Mouse (Mus musculus) lung, adult 2 months (tissue): ENCODE measurements at regions not wholly inside any gene's neighbourhood (a gene's known extent, or its start where the extent isn't known, plus 50 kb on each side); places are given as distances from the start of the nearest gene placed in this dataset.
A peak's percentile ranks its signal among the peaks of the same experiment; 100 is the strongest.

Experiments used
- DNase-seq: peaks from one replicate; pipeline ENCODE4 v3.0.0; 2022
- H3K4me1 ChIP-seq: fragments of 200-500 bp; 2 replicates; pipeline ENCODE4 v1.6.1; 2011; ENCODE audit warnings: low read length; ENCODE audit not compliant: control insufficient read depth, insufficient read depth
- H3K4me3 ChIP-seq: fragments of 200-500 bp; replicated peaks from 2 replicates; pipeline ENCODE3; 2011; ENCODE audit warnings: low read depth, mild to moderate bottlenecking, control low read depth, low read length; ENCODE audit errors: extremely low read depth
- CTCF ChIP-seq: fragments of 200-500 bp; IDR thresholded peaks from 2 replicates; pipeline ENCODE4 v1.5.1; 2011; ENCODE audit warnings: mild to moderate bottlenecking, low read length, control low read depth; ENCODE audit not compliant: insufficient read depth
- POLR2A ChIP-seq: fragments of 200-500 bp; IDR thresholded peaks from 2 replicates; pipeline ENCODE4 v1.6.1; 2011; ENCODE audit warnings: low read depth, mild to moderate bottlenecking, control low read depth, low read length, borderline replicate concordance; ENCODE audit errors: extremely low read depth
- WGBS: fragments of 180-500 bp; shearing (Covaris S2); methylation state at CpG from one replicate; pipeline ENCODE4 v1.1.7; 2018; 5-methylcytosine and 5-hydroxymethylcytosine counted together

DNA sequence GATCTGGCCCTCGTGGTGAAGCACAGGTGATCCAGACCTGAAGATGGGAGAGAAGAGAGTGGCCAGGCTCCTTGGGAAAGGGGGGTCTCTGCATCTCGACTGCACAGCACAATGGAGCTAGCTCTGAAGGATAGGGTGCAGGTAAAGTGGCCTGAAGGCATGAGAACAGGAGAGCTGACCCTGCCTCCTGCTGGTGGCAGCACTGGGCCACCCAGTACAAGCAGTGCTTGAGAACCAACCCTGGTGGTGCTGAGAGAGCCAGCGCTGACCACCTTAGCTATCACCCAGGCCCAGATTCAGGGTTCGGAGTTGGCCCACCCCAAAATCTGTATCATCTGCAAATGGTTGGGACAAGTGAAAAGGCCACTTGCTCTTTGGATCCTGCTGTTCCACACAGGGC lies 66.2 kb downstream of the A730009L09Rik start:
- no peak for DNase-seq
- TF ChIP-seq POLR2A (no peak), CTCF (no peak)
- Histone ChIP-seq H3K4me1 (no peaks in the 10 kb centered on the region), H3K4me3 (no peak overlapping the region)
- 74% methylated on average over 4 of the region's 4 CpGs for WGBS

DNA sequence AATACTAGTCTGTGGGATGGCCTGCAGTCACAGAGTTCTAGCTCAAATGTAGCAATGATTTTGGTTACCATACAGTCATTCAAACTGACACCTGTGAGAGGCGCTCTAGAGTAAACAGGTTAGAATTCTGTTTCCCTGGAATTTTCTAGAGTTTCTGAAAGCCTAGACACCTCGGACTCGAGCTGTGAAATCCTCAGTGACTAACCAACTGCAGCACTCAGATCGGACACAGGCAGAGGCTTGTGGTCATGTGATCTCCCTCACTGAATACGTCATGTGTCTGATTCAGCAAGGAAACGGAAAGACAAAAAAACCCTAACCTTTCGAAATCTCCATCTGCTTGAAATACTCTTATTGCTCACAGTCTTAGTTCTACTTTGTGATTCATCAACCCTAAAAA lies 68.4 kb downstream of the A730009L09Rik start:
- peak overlapping the region; percentile 63 for H3K4me3 ChIP-seq
- DNase-seq: no peak
- 65% methylated on average over 7 of the region's 7 CpGs for WGBS
- H3K4me1 ChIP-seq: no peaks in the 10 kb centered on the region
- TF ChIP-seq POLR2A (no peak), CTCF (no peak)

DNA sequence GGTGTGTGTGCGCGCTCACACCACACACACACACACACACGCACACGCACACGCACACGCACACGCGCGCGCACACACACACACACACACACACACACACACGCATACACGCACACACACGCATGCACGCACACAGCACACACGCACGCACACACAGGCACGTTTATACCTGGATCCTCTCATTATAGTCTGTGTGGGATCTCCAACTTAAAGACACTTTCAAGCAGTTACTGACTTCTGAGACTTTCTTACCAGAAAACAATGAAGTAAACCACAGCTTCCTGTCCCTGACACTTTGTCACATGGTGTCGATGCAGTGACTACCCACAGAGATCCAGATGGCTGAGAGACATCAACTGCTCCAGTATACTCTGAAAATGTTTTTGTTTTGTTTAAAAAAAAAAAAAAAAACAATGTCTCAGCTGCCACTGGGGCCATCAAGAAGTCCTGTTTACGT lies 68.9 kb downstream of the A730009L09Rik start:
- DNase-seq: no peak
- 78% methylated on average over 19 of the region's 19 CpGs for WGBS
- H3K4me3 ChIP-seq: peak overlapping the region; percentile 63

DNA sequence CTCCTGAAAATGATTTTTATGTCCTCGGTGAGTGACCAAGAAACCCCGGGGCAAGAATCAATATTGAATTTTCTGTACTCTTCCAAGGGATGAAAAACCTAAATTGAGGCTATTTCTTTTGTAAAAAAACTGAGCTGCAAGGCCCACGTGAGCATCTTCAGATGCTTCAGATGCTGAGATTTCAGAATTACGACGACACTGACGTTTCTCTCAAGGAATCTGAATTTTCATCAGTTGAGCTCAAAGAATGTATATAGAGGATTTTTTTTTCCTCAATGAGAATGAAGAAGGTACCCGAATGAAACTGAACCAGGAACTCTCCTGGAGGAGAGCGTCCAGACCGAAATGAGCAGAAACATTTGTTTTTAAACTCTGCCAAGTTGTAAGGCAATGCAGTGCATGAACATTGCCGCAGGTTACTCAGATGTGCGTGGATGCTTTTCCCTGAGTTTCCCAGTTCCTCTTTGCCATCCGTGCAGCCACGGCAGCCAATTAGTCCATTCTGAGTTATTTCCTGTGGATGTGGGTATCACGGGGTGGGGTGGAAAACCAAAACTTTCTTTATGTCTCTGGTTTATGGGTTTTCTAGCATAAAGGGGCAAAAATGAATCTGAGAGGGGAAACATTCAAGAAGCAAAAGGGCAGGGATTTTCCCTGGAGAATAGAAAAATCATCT lies 69.9 kb downstream of the A730009L09Rik start:
- TF ChIP-seq CTCF (no peak), POLR2A (no peak)
- WGBS: 74% methylated on average over 14 of the region's 14 CpGs
- DNase-seq: no peak
- Histone ChIP-seq H3K4me1 (no peaks in the 10 kb centered on the region), H3K4me3 (no peak overlapping the region)

More for the DNA sequence above, 68.9 kb downstream of the A730009L09Rik start:
- H3K4me1 ChIP-seq: no peaks in the 10 kb centered on the region
- TF ChIP-seq CTCF: no peak
- TF ChIP-seq POLR2A: no peak

DNA sequence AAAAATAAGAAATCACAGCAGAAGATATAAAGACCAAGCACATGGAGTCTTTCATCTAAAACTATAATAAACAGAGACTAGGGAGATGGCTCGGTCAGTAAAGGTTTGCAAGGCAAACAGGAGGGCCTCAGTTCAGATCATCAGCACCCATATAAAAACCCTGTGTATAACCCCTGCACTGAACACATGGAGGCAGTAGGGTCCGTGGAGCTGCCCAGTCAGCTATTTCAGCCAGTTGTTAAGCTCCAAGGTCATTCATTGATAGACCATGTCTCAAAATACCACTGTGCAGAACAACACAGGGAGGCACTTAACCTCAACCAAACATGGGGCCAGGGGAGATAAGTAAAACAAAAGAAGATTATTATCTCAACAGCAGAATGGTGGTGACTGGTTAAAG lies 78.1 kb downstream of the A730009L09Rik start:
- WGBS: 49% methylated on average over 2 of the region's 2 CpGs
- TF ChIP-seq POLR2A (no peak), CTCF (no peak)
- Histone ChIP-seq H3K4me1 (no peaks in the 10 kb centered on the region), H3K4me3 (no peak overlapping the region)
- DNase-seq: no peak

DNA sequence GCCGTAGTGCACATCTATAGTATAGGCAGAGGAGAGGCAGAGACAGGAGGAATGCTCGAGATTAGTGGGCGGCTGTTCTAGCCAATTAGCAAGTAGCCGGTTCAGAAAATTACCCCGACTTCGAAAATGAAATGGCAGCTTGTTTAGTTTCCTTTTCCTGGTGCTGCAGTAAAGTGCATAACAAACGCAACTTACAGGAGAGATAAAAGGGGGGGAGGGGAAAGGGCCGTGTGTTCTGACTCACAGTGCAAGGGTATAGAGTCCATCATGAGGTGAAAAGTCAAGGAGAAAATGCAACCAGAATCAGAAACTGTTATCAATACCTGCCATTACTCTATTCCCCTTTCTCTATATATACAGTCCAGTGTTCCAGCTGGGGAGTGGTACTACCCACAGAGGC lies 88.0 kb downstream of the A730009L09Rik start:
- no peak for TF ChIP-seq POLR2A
- TF ChIP-seq CTCF: no peak
- H3K4me1 ChIP-seq: no peaks in the 10 kb centered on the region
- no peak for DNase-seq
- no peak overlapping the region for H3K4me3 ChIP-seq
- WGBS: 67% methylated on average over 8 of the region's 8 CpGs

DNA sequence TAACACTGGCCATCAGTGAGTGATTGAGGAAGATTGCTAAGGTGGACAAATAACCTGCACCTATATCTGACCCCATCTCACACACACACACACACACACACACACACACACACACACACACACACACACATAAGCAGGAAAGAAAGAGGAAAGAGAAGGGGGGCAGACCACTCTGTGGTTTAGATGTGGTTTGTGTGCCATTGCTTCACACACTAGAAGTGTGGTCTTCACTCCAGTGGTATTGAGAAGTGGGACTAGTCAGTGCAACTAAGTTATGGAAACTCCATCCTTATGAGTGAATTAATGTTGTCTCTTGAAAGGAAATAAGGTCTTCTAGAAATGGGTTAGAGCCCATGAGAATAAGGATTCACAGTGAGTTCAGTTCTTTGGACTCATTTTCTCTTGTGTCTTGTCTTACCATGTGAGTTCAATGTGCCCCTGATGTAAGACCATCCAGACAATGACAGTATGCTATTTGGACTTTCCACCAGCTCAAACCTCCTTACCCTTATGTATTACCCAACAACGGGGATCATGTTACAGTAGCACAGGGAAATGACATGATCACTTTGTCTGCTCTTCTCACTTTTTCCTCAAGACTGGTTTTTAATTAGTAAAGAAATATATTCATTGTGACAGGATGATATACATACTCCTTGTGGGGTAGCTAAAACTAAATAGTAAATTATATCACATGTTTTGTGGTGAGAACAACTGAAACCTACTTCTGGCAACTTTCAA lies 88.7 kb downstream of the A730009L09Rik start:
- no peak overlapping the region for H3K4me3 ChIP-seq
- TF ChIP-seq POLR2A: no peak
- no peak for TF ChIP-seq CTCF
- WGBS: 94% methylated on average over 1 of the region's 1 CpGs
- DNase-seq: no peak
- no peaks in the 10 kb centered on the region for H3K4me1 ChIP-seq

DNA sequence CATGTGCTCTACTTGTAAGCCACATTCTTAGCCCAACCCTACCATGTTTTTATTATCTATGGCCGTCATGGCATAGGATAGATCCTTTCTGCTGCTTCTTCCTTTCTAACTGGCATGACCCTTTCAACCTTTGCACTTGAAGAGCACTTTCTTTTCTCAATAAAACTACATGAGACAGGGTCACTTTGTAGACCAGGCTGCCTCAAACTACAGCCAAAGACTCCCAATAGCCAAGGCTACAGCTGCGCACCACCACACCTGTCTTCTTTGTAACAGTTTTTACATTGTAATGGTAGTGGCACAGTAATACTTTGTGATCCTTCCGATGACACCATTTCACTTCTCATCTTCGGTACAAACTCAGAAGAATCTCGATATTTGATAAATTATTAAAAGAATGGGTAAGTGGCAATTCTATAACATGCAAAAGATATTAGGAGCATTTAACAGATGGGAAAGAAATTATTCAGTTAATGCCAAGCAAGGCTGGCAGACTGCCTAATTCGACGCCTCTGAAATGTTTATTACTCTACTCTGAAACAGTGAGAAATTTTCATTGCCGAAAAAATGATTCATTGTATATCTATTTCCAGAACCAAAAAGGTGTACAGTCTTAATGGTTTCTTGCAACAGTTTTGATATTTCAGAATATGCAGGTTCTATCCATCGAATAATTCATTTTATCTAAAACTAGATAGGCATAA lies 89.5 kb downstream of the A730009L09Rik start:
- no peak for DNase-seq
- 88% methylated on average over 9 of the region's 9 CpGs for WGBS
- TF ChIP-seq CTCF: no peak
- no peak for TF ChIP-seq POLR2A

DNA sequence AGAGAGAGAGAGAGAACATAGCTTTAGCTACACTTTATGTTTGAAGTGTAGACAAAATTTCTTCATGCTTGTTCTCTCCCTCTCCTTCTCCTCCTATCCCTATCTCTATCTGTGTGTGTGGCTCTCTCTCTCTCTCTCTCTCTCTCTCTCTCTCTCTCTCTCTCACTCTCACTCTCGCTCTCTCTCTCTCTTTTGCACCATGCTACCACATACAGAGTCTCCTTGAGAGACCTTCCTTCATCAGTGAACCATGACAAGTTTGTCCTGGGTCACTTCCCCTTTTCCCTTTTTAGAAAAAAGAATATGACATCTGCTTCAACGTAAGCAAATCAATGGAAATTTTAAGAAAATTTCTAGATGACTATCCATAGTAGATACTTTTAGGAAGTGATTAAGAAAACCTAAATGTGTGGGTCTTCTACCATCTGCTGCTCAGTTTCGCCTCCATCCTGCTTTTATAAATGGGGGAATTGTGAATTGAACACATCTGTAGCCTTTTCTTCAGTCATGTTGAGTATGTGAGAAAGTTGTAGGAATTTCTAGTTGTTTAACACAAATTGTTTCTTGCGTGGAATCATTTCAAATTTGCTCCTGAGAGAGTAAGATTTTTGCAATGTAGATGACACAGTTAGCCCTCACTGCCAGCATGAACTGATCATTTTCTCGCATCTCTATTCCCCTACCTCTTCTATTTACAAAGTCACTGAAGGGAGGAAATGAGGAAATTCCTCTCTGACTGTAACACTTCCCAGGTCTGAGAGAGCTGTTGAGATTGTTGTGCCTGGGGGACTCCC lies 91.3 kb downstream of the A730009L09Rik start:
- Histone ChIP-seq H3K4me1 (no peaks in the 10 kb centered on the region), H3K4me3 (no peak overlapping the region)
- no peak for DNase-seq
- no peak for TF ChIP-seq CTCF
- TF ChIP-seq POLR2A: no peak
- WGBS: 55% methylated on average over 5 of the region's 5 CpGs

More for the DNA sequence above, 89.5 kb downstream of the A730009L09Rik start:
- no peaks in the 10 kb centered on the region for H3K4me1 ChIP-seq
- no peak overlapping the region for H3K4me3 ChIP-seq
